In genomic region chr11:101813259-101813658, GRCm38 (mm10) we compare ENCODE assay signal across 8 mouse cellular contexts. TPM values are rescaled to one million over a fixed set of nuclear protein-coding genes. Genes with fewer than 3 reads are reported as not detected.
A peak's percentile ranks its signal among the peaks of the same experiment; 100 is the strongest.
DNase-seq lines count a peak whose midpoint lies in the region; ATAC-seq and TF ChIP-seq lines count a peak whose summit lies in the region.

No protein-coding gene starts in this region.

- H3K27me3 ChIP-seq in forebrain, embryonic 11.5 days (ENCODE audit: control insufficient read depth, insufficient read depth, low read length), result no peaks in the 10 kb centered on the region
- peaks cover 14% of the 10 kb centered on the region; the same call in 1 of the 2 replicates for H3K27me3 ChIP-seq in forebrain, embryonic 13.5 days
- H3K27me3 ChIP-seq in forebrain, embryonic 16.5 days (replicated peaks; ENCODE audit: control insufficient read depth, insufficient read depth, low read length), result 0 out of 2 replicates have a peak, but pooled peaks cover 3% of the 10 kb centered on the region
- peaks cover 4% of the 10 kb centered on the region for H3K27me3 ChIP-seq in hindbrain, embryonic 16.5 days (replicated peaks; ENCODE audit: control insufficient read depth, insufficient read depth, low read length)
- H3K27me3 ChIP-seq in stomach, embryonic 14.5 days (ENCODE audit: control insufficient read depth, insufficient read depth, low read length), result no peaks in the 10 kb centered on the region

- no peak for TF ChIP-seq POLR2A in bone marrow, adult 2 months (IDR thresholded peaks at IDR 0.05; ENCODE audit: borderline replicate concordance, control insufficient read depth, low read depth, low read length)

- no peaks in the 10 kb centered on the region for H3K36me3 ChIP-seq in forebrain, embryonic 11.5 days (ENCODE audit: control insufficient read depth, insufficient read depth, low read length)
- H3K36me3 ChIP-seq in forebrain, embryonic 13.5 days (ENCODE audit: poor library complexity, severe bottlenecking), result no peaks in the 10 kb centered on the region
- H3K36me3 ChIP-seq in forebrain, embryonic 16.5 days (ENCODE audit: control insufficient read depth, insufficient read depth), result no peaks in the 10 kb centered on the region
- H3K36me3 ChIP-seq in hindbrain, embryonic 16.5 days (ENCODE audit: control insufficient read depth, insufficient read depth, low read length), result no peaks in the 10 kb centered on the region
- no peaks in the 10 kb centered on the region for H3K36me3 ChIP-seq in stomach, embryonic 14.5 days (ENCODE audit: control insufficient read depth, insufficient read depth, low read length)

- no peak overlapping the region for H3K4me3 ChIP-seq in forebrain, embryonic 11.5 days (ENCODE audit: low read depth, low read length)
- H3K4me3 ChIP-seq in forebrain, embryonic 13.5 days, result no peak overlapping the region
- no peak overlapping the region for H3K4me3 ChIP-seq in bone marrow, adult 2 months (replicated peaks; ENCODE audit: control insufficient read depth, low read depth, low read length)
- H3K4me3 ChIP-seq in forebrain, embryonic 16.5 days (replicated peaks; ENCODE audit: low read length), result no peak overlapping the region
- H3K4me3 ChIP-seq in hindbrain, embryonic 16.5 days (ENCODE audit: low read length), result no peak overlapping the region
- no peak overlapping the region for H3K4me3 ChIP-seq in stomach, embryonic 14.5 days (ENCODE audit: low read depth, low read length)

- H3K27ac ChIP-seq in forebrain, embryonic 11.5 days (ENCODE audit: low read depth, low read length), result no peak overlapping the region
- H3K27ac ChIP-seq in forebrain, embryonic 13.5 days, result no peak overlapping the region
- H3K27ac ChIP-seq in bone marrow, adult 2 months (ENCODE audit: control insufficient read depth, insufficient read depth, low read depth, low read length, poor library complexity), result no peak overlapping the region
- no peak overlapping the region for H3K27ac ChIP-seq in forebrain, embryonic 16.5 days (ENCODE audit: low read length)
- H3K27ac ChIP-seq in hindbrain, embryonic 16.5 days (ENCODE audit: low read depth, low read length), result no peak overlapping the region
- H3K27ac ChIP-seq in stomach, embryonic 14.5 days (ENCODE audit: low read length), result no peak overlapping the region

- ATAC-seq in forebrain, embryonic 11.5 days (replicated peaks; ENCODE audit: low FRiP score), result no peak
- no peak for ATAC-seq in forebrain, embryonic 13.5 days
- ATAC-seq in forebrain, embryonic 16.5 days, result 0 out of 2 replicates have a peak, but pooled peaks have one; percentile 18
- peak; percentile 46; the same call in 1 of the 2 replicates for ATAC-seq in hindbrain, embryonic 16.5 days
- peak; percentile 79 for ATAC-seq in monocyte, adult 5-6 weeks (replicated peaks; ENCODE audit: insufficient number of reproducible peaks, low FRiP score, low TSS enrichment, poor library complexity, severe bottlenecking)
- 0 out of 2 replicates have a peak, but pooled peaks have one; percentile 4 for ATAC-seq in stomach, embryonic 14.5 days (ENCODE audit: insufficient number of reproducible peaks, insufficient read depth, low FRiP score, low read depth)

- peak; percentile 85 for DNase-seq in forebrain, embryonic 11.5 days (ENCODE audit: low spot score)
- DNase-seq in left cerebral cortex, postnatal 25 days (ENCODE audit: low spot score in 2 of 2), result peak; percentile 82 to 89

- intact Hi-C loops in left cerebral cortex, postnatal 25 days (cut with DNase I), result loop anchor here (1.0 kb wide), 1 partner anchor 97 kb away; no protein-coding TSS in a partner anchor

- H3K4me2 ChIP-seq in forebrain, embryonic 11.5 days (ENCODE audit: low read depth, low read length, severe bottlenecking), result no peak overlapping the region
- no peak overlapping the region for H3K4me2 ChIP-seq in forebrain, embryonic 13.5 days
- H3K4me2 ChIP-seq in forebrain, embryonic 16.5 days (ENCODE audit: low read length), result no peak overlapping the region
- H3K4me2 ChIP-seq in hindbrain, embryonic 16.5 days (ENCODE audit: low read length), result no peak overlapping the region
- no peak overlapping the region for H3K4me2 ChIP-seq in stomach, embryonic 14.5 days (replicated peaks; ENCODE audit: low read depth, low read length)

- under 1% methylated on average over 7 of the region's 7 CpGs for WGBS in forebrain, embryonic 11.5 days
- 1% methylated on average over 7 of the region's 7 CpGs for WGBS in forebrain, embryonic 13.5 days
- 1% methylated on average over 7 of the region's 7 CpGs for WGBS in bone marrow, adult 2 months
- WGBS in forebrain, embryonic 16.5 days, result 2% methylated on average over 7 of the region's 7 CpGs
- WGBS in hindbrain, embryonic 16.5 days, result 5% methylated on average over 7 of the region's 7 CpGs
- 2% methylated on average over 7 of the region's 7 CpGs for WGBS in stomach, embryonic 14.5 days

- no peaks in the 10 kb centered on the region; the same call in 1 of the 2 replicates for H3K4me1 ChIP-seq in forebrain, embryonic 11.5 days (replicated peaks; ENCODE audit: control insufficient read depth, insufficient read depth, low read length)
- peaks cover 7% of the 10 kb centered on the region; the same call in 1 of the 2 replicates for H3K4me1 ChIP-seq in forebrain, embryonic 13.5 days
- H3K4me1 ChIP-seq in bone marrow, adult 2 months (ENCODE audit: control insufficient read depth, insufficient read depth, low read length), result no peaks in the 10 kb centered on the region
- peaks cover 7% of the 10 kb centered on the region for H3K4me1 ChIP-seq in forebrain, embryonic 16.5 days (replicated peaks; ENCODE audit: control insufficient read depth, insufficient read depth, low read length)
- H3K4me1 ChIP-seq in hindbrain, embryonic 16.5 days (ENCODE audit: control insufficient read depth, insufficient read depth, low read depth, low read length), result peaks cover 11% of the 10 kb centered on the region
- H3K4me1 ChIP-seq in stomach, embryonic 14.5 days (ENCODE audit: control insufficient read depth, insufficient read depth, low read length), result peaks cover 19% of the 10 kb centered on the region

- H3K9me3 ChIP-seq in forebrain, embryonic 11.5 days (ENCODE audit: control insufficient read depth, low read length), result no peaks in the 10 kb centered on the region
- H3K9me3 ChIP-seq in forebrain, embryonic 13.5 days (replicated peaks), result peaks cover 3% of the 10 kb centered on the region; the same call in 1 of the 2 replicates
- no peaks in the 10 kb centered on the region for H3K9me3 ChIP-seq in forebrain, embryonic 16.5 days (ENCODE audit: control insufficient read depth, low read length)
- H3K9me3 ChIP-seq in hindbrain, embryonic 16.5 days (ENCODE audit: control insufficient read depth, low read length), result no peaks in the 10 kb centered on the region
- no peaks in the 10 kb centered on the region for H3K9me3 ChIP-seq in stomach, embryonic 14.5 days (ENCODE audit: control insufficient read depth, low read depth, low read length)

- TF ChIP-seq CTCF in bone marrow, adult 2 months (IDR thresholded peaks at IDR 0.05; ENCODE audit: control insufficient read depth, insufficient read depth, low read length), result peak; percentile 96

- H3K9ac ChIP-seq in forebrain, embryonic 11.5 days (ENCODE audit: low read length), result no peak overlapping the region
- no peak overlapping the region for H3K9ac ChIP-seq in forebrain, embryonic 13.5 days
- no peak overlapping the region for H3K9ac ChIP-seq in forebrain, embryonic 16.5 days (replicated peaks; ENCODE audit: low read depth, low read length)
- H3K9ac ChIP-seq in hindbrain, embryonic 16.5 days (ENCODE audit: low read depth, low read length), result no peak overlapping the region
- no peak overlapping the region for H3K9ac ChIP-seq in stomach, embryonic 14.5 days (replicated peaks; ENCODE audit: low read depth, low read length)

RNA-seq across cellular contexts. Expression of gene Etv4, which starts 28.1 kb away (rescaled TPM):
- 7.6 and 10.4 TPM in 2 replicates for polyA plus RNA-seq in forebrain, embryonic 11.5 days (2014; fragmentation: Nextera tagmentation; extraction: Ambion mirVana)
- 2.4 and 3.3 TPM in 2 replicates for polyA plus RNA-seq in forebrain, embryonic 13.5 days (2015; fragmentation: Nextera tagmentation; extraction: Ambion mirVana)
- 1.9 and 8.4 TPM in 2 replicates for polyA plus RNA-seq in bone marrow, adult 2 months (2011; ENCODE audit: insufficient read depth, insufficient read length, low replicate concordance, missing spikeins)
- 6.8 and 7.3 TPM in 2 replicates for polyA plus RNA-seq in forebrain, embryonic 16.5 days (2015; fragmentation: Nextera tagmentation; extraction: Ambion mirVana)
- 21.7 and 21.8 TPM in 2 replicates for polyA plus RNA-seq in hindbrain, embryonic 16.5 days (2015; fragmentation: Nextera tagmentation; extraction: Ambion mirVana)
- total RNA-seq in left cerebral cortex, postnatal 25 days (2021), result 10 to 100 TPM; 18.1 to 20.3 TPM
- total RNA-seq in monocyte, adult 5-6 weeks (2017), result not detected in 3 replicates
- polyA plus RNA-seq in stomach, embryonic 14.5 days (2014; fragmentation: Nextera tagmentation; extraction: Ambion mirVana), result 8.7 and 9.1 TPM in 2 replicates

Comparison
In these comparisons a context has a peak if more than half of its experiments do, and no peak if none do; other contexts are left out.
1. ATAC-seq: peak in forebrain, embryonic 16.5 days (single experiment), hindbrain, embryonic 16.5 days (single experiment), monocyte, adult 5-6 weeks (single experiment) and stomach, embryonic 14.5 days (single experiment); none in forebrain, embryonic 11.5 days (single experiment) and forebrain, embryonic 13.5 days (single experiment).